Mouse (Mus musculus): Measurements from ENCODE around the gene Thada.
A peak's percentile ranks its signal among the peaks of the same experiment; 100 is the strongest.

The Thada gene

DNA sequence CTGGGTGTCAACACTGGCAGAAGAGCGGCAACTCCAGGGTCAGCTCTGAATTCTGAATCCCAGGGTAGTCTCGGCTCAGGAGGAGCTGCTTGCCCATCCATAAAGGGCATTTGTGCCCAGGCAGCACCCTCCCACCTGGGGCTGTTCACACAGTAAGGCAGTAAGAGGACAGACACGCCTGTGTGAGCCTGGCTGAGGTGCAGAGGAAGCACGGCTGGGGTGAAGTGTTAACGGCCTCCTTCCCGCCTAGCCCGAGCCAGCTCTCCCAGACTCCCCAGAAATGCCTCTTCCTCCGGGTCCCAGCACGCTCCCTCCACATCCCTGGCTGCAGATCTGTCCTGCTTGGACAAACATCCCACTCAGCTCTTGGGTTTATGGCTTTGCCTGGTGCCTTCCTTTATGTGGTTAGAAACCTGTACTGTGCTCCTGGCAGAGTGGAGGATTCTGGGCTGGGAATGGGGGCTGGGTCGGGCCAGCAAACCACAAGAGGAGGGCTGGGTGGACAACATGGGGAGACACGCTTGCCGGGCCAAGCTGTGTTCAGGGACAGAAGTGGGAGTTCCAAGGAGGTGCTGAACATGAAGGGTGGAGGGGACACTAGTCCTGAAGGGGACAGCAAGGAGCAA, 322.7 kb downstream of the Thada start:
- peak; percentile 60 to 66 for DNase-seq

DNA sequence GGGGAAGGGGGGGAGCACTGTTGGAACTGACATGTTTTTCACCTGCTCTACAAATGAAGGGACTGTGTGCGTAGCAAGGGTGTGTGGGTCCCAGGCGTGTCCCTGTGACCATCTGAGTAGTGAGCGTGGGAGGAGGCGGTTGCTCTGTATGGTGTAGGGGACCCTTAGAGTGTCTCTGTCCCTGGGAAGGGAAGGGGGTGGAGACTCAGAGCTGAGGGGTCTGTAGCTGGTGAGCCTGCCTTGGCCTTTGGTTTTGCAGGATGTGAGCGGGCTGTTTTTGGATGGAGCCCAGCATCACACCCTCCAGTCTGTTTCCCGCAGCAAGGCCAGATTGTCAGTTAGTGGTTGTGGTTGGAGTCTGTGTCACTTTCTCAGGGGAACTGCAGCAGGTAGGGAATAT, 324.3 kb downstream of the Thada start:
- no peak for DNase-seq

DNA sequence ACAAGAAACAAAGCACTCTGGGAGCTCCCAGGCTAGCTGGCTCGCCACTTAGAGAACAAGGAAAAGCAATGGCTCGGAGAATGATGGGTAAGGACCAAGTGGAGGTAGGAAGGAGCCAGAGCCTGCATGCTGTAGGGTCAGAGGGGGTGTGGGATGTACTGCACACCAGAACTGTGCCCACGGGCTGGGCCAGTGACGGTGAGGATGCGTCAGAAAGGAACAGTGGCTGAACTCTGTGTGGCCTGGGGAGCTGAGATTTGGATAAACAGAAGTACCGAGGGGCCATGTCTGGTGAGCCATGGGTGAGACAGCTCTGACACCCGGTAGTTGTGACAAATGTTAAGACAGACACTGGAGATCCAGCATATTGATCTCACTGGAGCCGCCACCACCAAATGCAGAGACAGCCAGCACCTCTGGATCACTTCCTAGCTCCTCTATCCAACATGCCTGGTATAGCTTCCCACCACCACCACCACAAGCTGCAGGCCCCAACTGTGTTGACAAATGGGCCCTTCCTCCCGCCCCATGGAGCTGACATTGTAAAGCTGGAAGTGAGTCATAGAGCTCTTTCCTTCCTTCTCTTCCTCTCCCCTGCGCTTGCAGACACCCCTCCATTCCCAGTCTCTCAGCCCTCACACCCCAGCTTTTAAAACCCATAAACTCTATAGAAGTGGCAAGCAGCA, 325.0 kb downstream of the Thada start:
- no peak for DNase-seq

All from thymus, postnatal 36 days (tissue).